Mouse (Mus musculus) midbrain, embryonic 12.5 days (tissue): ENCODE measurements at regions not wholly inside any gene's neighbourhood (a gene's known extent, or its start where the extent isn't known, plus 50 kb on each side); places are given as distances from the start of the nearest gene placed in this dataset.

Source experiments
- ATAC-seq: fragments of 200-750 bp; cut with Nextera tagmentation; 2 replicates; pipeline ENCODE4 v1.8.0; 2017; ENCODE audit warnings: low read depth, moderate TSS enrichment, moderate library complexity; ENCODE audit not compliant: low FRiP score
- H3K27ac ChIP-seq: fragments of 300-500 bp; sonication (generic); replicated peaks from 2 replicates; pipeline ENCODE4 v1.5.1; 2016; ENCODE audit warnings: mild to moderate bottlenecking
- H3K27me3 ChIP-seq: fragments of 300-500 bp; sonication (generic); 2 replicates; pipeline ENCODE4 v1.6.1; 2016; ENCODE audit warnings: mild to moderate bottlenecking
- H3K36me3 ChIP-seq: fragments of 300-500 bp; sonication (generic); 2 replicates; pipeline ENCODE4 v1.6.1; 2016
- H3K4me1 ChIP-seq: fragments of 300-500 bp; sonication (generic); 2 replicates; pipeline ENCODE4 v1.6.1; 2016
- H3K4me2 ChIP-seq: fragments of 300-500 bp; sonication (generic); replicated peaks from 2 replicates; pipeline ENCODE4 v1.6.1; 2016; ENCODE audit warnings: mild to moderate bottlenecking, moderate library complexity
- H3K4me3 ChIP-seq: fragments of 300-500 bp; sonication (generic); 2 replicates; pipeline ENCODE4 v1.5.1; 2016; ENCODE audit warnings: mild to moderate bottlenecking
- H3K9ac ChIP-seq: fragments of 300-500 bp; sonication (generic); replicated peaks from 2 replicates; pipeline ENCODE4 v1.6.1; 2016; ENCODE audit warnings: mild to moderate bottlenecking, moderate library complexity
- H3K9me3 ChIP-seq: fragments of 300-500 bp; sonication (generic); 2 replicates; pipeline ENCODE4 v1.6.1; 2016; ENCODE audit warnings: mild to moderate bottlenecking
- WGBS: fragments of 180-500 bp; shearing (Covaris S2); methylation state at CpG from one replicate; pipeline ENCODE4 v1.1.7; 2016; 5-methylcytosine and 5-hydroxymethylcytosine counted together

DNA sequence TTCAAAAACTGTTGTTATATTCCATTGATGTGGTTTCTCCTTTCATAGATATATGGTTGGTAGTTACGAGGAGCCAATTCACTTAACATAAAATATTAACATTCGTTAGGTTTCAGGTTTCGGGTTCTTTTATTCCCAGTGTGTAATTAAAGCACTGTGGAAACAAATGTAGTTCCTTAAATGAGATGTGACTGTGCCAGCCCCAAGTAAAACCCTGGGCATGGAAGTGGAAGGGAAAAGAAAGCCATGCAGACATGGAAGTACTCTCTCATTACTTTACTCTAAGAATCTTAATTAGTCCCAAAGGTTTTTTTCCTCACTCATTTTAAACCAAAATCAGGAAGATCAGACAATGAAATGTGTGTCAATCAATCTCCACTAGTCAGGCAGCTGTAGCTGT, 784.9 kb upstream of the Apob start:
- H3K9me3 ChIP-seq, result no peaks in the 10 kb centered on the region

DNA sequence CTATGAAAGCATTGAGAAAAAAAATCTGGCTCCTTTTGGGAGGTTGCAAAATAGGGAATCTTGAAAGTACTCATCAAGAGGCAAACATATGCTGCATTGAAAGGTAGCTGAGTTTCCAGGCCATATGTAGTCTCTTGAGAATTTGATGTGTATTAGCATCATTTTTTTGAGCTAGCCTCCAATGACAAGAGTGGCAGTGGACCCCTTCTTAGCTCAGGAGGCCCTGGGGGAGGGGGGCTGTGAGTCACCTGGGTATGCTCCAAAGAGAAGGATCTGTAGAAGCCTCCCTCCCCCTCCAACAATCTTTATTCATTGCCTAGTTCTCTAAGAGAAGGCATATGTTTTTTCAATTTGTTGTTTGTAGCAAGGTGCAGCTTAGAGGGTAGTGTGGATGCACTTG, 779.4 kb upstream of the Apob start:
- H3K27ac ChIP-seq, result no peak overlapping the region
- no peaks in the 10 kb centered on the region for H3K27me3 ChIP-seq
- no peaks in the 10 kb centered on the region for H3K9me3 ChIP-seq
- no peaks in the 10 kb centered on the region for H3K4me1 ChIP-seq
- no peak overlapping the region for H3K4me2 ChIP-seq
- no peak for ATAC-seq
- H3K9ac ChIP-seq, result no peak overlapping the region
- no peaks in the 10 kb centered on the region for H3K36me3 ChIP-seq
- no peak overlapping the region for H3K4me3 ChIP-seq

More for the DNA sequence above, 784.9 kb upstream of the Apob start:
- no peak overlapping the region for H3K27ac ChIP-seq
- H3K36me3 ChIP-seq, result no peaks in the 10 kb centered on the region
- no peak for ATAC-seq
- H3K27me3 ChIP-seq, result no peaks in the 10 kb centered on the region
- 84% methylated on average over 3 of the region's 3 CpGs for WGBS
- H3K9ac ChIP-seq, result no peak overlapping the region
- H3K4me1 ChIP-seq, result no peaks in the 10 kb centered on the region
- no peak overlapping the region for H3K4me3 ChIP-seq
- no peak overlapping the region for H3K4me2 ChIP-seq

DNA sequence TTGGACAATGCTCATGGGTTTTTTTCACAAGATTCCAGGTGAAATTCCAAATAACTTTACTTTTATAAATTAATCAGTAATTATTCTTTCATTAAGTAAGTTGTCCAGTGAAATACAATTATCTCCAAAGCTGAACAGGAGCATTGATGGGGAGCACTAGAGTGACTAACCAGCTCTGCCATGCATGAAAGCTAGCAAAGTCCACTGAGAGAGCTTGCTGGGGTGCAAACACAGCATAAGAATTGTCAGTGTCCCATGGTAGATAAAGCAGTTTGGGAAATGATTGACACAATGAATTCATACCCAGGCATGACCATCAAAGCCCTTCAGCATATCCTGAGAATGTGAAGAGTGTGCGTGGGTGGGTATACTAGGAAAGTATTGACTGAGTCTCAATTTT, 776.6 kb upstream of the Apob start:
- Histone ChIP-seq H3K27me3 (no peaks in the 10 kb centered on the region), H3K4me2 (no peak overlapping the region), H3K4me3 (no peak overlapping the region), H3K36me3 (no peaks in the 10 kb centered on the region), H3K27ac (no peak overlapping the region), H3K4me1 (no peaks in the 10 kb centered on the region), H3K9me3 (no peaks in the 10 kb centered on the region), H3K9ac (no peak overlapping the region)
- no peak for ATAC-seq
- WGBS, result 88% methylated on average over 1 of the region's 1 CpGs

DNA sequence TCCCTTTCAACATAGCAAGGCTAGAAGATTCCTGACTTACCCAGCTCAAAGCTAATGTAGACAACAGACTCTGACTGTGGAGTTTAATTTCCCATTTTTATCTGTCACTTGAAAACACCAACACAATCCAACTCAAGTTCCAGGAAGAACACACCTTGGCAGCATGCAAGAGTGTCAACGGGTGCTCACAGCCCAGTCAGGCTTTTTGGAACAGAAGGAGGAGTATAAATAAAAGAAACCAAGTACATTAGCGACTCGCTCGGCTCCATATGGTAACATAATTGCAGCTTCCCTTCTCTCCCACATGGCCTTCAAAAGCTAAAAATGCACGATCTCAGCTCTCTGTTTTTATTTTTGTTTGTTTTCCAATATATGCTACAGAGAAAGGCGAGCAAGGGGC, 761.8 kb upstream of the Apob start:
- ATAC-seq, result no peak
- H3K9ac ChIP-seq, result no peak overlapping the region
- no peaks in the 10 kb centered on the region for H3K36me3 ChIP-seq
- H3K4me3 ChIP-seq, result no peak overlapping the region
- H3K4me1 ChIP-seq, result no peaks in the 10 kb centered on the region
- 89% methylated on average over 6 of the region's 6 CpGs for WGBS
- H3K4me2 ChIP-seq, result no peak overlapping the region
- no peak overlapping the region for H3K27ac ChIP-seq
- no peaks in the 10 kb centered on the region for H3K9me3 ChIP-seq
- no peaks in the 10 kb centered on the region for H3K27me3 ChIP-seq

DNA sequence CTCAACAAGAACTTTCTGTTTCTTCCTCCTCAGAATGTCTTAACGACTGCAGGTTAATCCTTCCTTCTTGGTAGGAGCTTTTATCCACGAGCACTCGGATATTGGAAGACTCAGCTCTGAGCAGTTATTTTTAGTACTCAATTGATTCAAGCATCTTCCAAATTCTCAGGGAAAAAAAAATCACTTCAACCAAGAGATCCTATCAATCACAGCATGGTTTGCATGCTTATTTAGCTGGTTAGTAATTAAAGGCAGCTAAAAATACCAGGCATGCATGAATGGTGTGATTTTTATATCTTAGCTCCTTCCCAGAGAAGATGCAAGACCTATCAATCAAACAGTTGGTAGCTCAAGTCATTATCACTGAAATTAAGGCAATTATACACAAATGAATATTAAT, 759.9 kb upstream of the Apob start:
- Histone ChIP-seq H3K36me3 (no peaks in the 10 kb centered on the region), H3K4me1 (no peaks in the 10 kb centered on the region), H3K27me3 (no peaks in the 10 kb centered on the region), H3K4me3 (no peak overlapping the region), H3K9ac (no peak overlapping the region), H3K27ac (no peak overlapping the region), H3K9me3 (no peaks in the 10 kb centered on the region), H3K4me2 (no peak overlapping the region)
- 39% methylated on average over 3 of the region's 3 CpGs for WGBS
- no peak for ATAC-seq

DNA sequence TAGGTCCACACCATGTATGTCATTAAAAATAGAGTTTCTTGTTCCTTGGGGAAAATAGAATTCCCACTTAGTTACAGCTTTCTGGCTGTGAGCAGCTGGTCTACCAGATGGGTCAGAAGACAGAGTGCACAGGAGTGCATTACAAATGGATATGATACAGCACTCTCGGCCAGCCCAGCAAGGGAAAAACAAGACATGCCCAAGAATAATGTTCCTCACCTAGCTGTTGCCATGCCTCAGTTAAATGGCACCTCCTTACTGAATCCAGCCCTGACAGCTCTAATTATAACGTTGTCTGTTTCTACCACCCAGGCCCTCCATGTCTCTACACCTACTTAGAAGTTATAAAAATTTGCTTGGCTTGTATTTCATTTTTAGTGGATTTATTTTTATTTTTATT, 749.3 kb upstream of the Apob start:
- 66% methylated on average over 2 of the region's 2 CpGs for WGBS
- Histone ChIP-seq H3K36me3 (no peaks in the 10 kb centered on the region), H3K27ac (no peak overlapping the region), H3K4me1 (no peaks in the 10 kb centered on the region), H3K4me3 (no peak overlapping the region), H3K27me3 (no peaks in the 10 kb centered on the region), H3K9me3 (no peaks in the 10 kb centered on the region), H3K4me2 (no peak overlapping the region), H3K9ac (no peak overlapping the region)
- ATAC-seq, result no peak

GRCm38 (mm10) chr12:7228541-7229225, 748.8 kb upstream of the Apob start:
- WGBS, result 72% methylated on average over 9 of the region's 9 CpGs
- Histone ChIP-seq H3K9me3 (no peaks in the 10 kb centered on the region), H3K9ac (no peak overlapping the region), H3K4me1 (no peaks in the 10 kb centered on the region), H3K27me3 (no peaks in the 10 kb centered on the region), H3K4me3 (no peak overlapping the region), H3K36me3 (no peaks in the 10 kb centered on the region), H3K27ac (no peak overlapping the region), H3K4me2 (no peak overlapping the region)
- no peak for ATAC-seq

DNA sequence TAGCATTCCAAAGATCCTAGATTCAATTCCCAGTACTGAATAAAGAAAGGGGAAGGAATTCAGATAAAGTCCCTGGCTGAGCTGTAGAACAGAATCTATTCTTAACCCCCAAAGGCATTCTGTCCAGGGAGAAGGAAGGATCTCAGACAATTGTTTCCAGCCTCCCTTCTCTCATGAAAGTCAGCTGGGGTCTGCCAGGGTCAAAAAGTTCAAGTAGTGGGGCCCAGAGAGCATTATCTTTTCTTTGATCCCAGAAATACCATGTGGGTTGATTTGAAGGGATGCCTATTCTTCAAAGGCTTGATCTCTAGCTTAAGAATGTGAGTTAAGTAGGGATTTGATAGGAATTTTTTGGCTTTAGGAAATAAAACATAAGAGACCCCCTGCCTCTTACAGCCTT, 727.1 kb upstream of the Apob start:
- H3K27ac ChIP-seq, result no peak overlapping the region
- no peak for ATAC-seq
- H3K9ac ChIP-seq, result no peak overlapping the region
- H3K4me1 ChIP-seq, result peaks cover 6% of the 10 kb centered on the region; the same call in 1 of the 2 replicates
- H3K36me3 ChIP-seq, result no peaks in the 10 kb centered on the region
- H3K4me3 ChIP-seq, result no peak overlapping the region
- no peak overlapping the region for H3K4me2 ChIP-seq
- H3K9me3 ChIP-seq, result no peaks in the 10 kb centered on the region
- no peaks in the 10 kb centered on the region for H3K27me3 ChIP-seq

DNA sequence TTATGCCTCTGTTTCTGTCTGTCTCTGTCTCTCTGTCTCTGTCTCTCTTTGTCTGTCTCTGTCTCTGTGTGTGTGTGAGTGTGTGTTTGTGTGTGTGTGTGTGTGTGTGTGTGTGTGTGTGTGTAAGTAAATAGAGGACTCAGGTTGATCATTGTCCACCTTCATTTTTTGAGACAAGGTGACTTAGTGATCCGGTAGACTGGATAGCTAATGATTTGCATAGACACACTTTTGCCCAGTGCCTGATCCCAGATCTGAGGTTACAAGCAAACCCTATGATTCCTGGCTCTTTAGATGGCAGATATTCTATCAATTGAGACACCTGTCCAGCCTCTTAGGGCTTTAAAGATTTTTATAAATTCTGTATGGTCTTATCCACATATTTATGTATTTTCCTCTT, 706.9 kb upstream of the Apob start:
- H3K36me3 ChIP-seq, result no peaks in the 10 kb centered on the region
- H3K9ac ChIP-seq, result no peak overlapping the region
- WGBS, result 100% methylated on average over 1 of the region's 1 CpGs
- no peak overlapping the region for H3K4me2 ChIP-seq
- no peaks in the 10 kb centered on the region for H3K9me3 ChIP-seq
- ATAC-seq, result no peak
- no peak overlapping the region for H3K4me3 ChIP-seq
- H3K27ac ChIP-seq, result no peak overlapping the region
- H3K4me1 ChIP-seq, result no peaks in the 10 kb centered on the region
- H3K27me3 ChIP-seq, result no peaks in the 10 kb centered on the region

DNA sequence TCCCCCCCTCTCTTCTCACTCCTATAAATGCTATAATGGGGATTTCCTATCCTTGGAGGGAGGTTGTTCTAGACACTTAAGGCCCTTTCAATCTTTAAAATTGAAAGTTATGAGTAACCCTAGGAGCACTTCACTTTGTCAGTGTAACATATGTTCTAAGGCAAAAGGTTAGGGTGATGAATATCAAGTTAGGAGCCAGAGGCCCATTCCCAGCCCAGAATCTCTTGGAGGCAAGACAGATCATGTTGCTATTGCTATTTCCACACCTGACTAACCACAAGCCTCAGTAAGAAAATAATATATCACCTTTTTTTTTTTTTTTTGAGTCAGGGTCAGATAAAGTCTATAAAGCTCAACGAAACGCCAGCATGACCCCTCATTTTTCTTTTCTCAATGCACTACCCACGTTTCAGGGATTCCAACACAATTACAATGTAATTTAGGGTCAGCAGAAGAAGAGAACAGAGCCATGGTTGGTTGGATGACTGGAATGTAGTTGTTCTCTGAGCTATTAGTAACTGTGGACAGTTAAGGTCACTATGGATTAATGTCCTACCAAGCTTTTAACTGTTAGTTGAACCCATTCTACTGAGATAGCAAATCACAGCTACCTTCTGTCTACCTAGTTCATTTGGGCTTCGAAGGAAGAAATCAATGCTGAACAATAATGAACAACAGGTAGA, 693.0 kb upstream of the Apob start:
- ATAC-seq, result no peak
- no peaks in the 10 kb centered on the region for H3K9me3 ChIP-seq
- H3K4me3 ChIP-seq, result no peak overlapping the region

GRCm38 (mm10) chr12:7291557-7291956, 685.9 kb upstream of the Apob start:
- no peak for ATAC-seq
- H3K4me2 ChIP-seq, result no peak overlapping the region
- no peaks in the 10 kb centered on the region for H3K4me1 ChIP-seq
- H3K9me3 ChIP-seq, result 0 out of 2 replicates have a peak, but pooled peaks cover 3% of the 10 kb centered on the region
- H3K27ac ChIP-seq, result 0 out of 2 replicates have a peak overlapping the region, but pooled peaks have one; percentile 20
- no peaks in the 10 kb centered on the region for H3K27me3 ChIP-seq
- WGBS, result 76% methylated on average over 2 of the region's 2 CpGs
- no peak overlapping the region for H3K4me3 ChIP-seq
- no peaks in the 10 kb centered on the region for H3K36me3 ChIP-seq
- no peak overlapping the region for H3K9ac ChIP-seq

More for the DNA sequence above, 693.0 kb upstream of the Apob start:
- no peaks in the 10 kb centered on the region for H3K36me3 ChIP-seq
- no peaks in the 10 kb centered on the region for H3K27me3 ChIP-seq
- no peaks in the 10 kb centered on the region for H3K4me1 ChIP-seq
- no peak overlapping the region for H3K4me2 ChIP-seq
- WGBS, result 82% methylated on average over 4 of the region's 4 CpGs
- no peak overlapping the region for H3K9ac ChIP-seq
- no peak overlapping the region for H3K27ac ChIP-seq

DNA sequence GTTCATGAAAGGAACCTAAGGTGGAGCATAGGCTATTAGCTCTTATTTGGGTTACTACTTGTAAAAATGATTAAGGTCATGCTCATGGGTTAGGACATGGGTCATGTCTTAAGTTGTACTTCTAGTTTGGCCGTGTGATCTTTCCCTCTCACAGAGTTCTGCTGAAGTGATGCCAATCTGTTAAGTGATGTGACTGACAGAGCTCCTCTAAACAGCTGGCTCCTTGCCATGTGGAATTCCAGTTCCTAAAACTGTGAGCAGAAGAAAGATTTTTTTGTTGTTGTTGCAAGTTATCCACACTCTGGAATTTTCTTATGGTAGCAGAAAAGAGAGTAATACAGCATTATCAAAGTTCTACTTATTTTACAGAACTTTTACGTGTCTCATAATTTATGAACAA, 680.4 kb upstream of the Apob start:
- Histone ChIP-seq H3K27ac (no peak overlapping the region), H3K27me3 (no peaks in the 10 kb centered on the region), H3K4me2 (no peak overlapping the region), H3K4me1 (no peaks in the 10 kb centered on the region), H3K9me3 (0 out of 2 replicates have a peak, but pooled peaks cover 3% of the 10 kb centered on the region), H3K4me3 (no peak overlapping the region), H3K9ac (no peak overlapping the region), H3K36me3 (no peaks in the 10 kb centered on the region)
- WGBS, result 69% methylated on average over 2 of the region's 2 CpGs
- no peak for ATAC-seq

- Histone ChIP-seq H3K4me2 (no peak overlapping the region), H3K4me3 (no peak overlapping the region), H3K9me3 (no peaks in the 10 kb centered on the region), H3K36me3 (no peaks in the 10 kb centered on the region), H3K27ac (no peak overlapping the region), H3K27me3 (no peaks in the 10 kb centered on the region), H3K9ac (no peak overlapping the region), H3K4me1 (no peaks in the 10 kb centered on the region)
- WGBS, result 82% methylated on average over 2 of the region's 2 CpGs
- no peak for ATAC-seq
These were observed 656.0 kb upstream of the Apob start for GRCm38 (mm10) chr12:7321453-7321852.
